Mouse (Mus musculus): ENCODE results near the gene Tyw1. TPM values are rescaled to one million over a fixed set of nuclear protein-coding genes. Genes with fewer than 3 reads are reported as not detected.

Tyw1 gene
- polyA plus RNA-seq, 1 experiment from 2014 or later, result 25.4 TPM

GRCm38 (mm10) chr5:130320485-130320884, 65.1 kb downstream of the Tyw1 start:
- no peak overlapping the region for H3K4me2 ChIP-seq (ENCODE audit: low read length)
- H3K9ac ChIP-seq (replicated peaks; ENCODE audit: low read depth, low read length), result no peak overlapping the region
- no peak overlapping the region for H3K27ac ChIP-seq (ENCODE audit: low read length)
- H3K9me3 ChIP-seq (ENCODE audit: control insufficient read depth, low read length), result peaks cover 3% of the 10 kb centered on the region; the same call in 1 of the 2 replicates
- WGBS, result 90% methylated on average over 3 of the region's 3 CpGs
- H3K36me3 ChIP-seq (ENCODE audit: control insufficient read depth, insufficient read depth), result peaks cover 3% of the 10 kb centered on the region; the same call in 1 of the 2 replicates
- H3K27me3 ChIP-seq (replicated peaks; ENCODE audit: control insufficient read depth, insufficient read depth, low read length), result no peaks in the 10 kb centered on the region
- no peak for ATAC-seq
- no peak overlapping the region for H3K4me3 ChIP-seq (replicated peaks; ENCODE audit: low read length)
- 0 out of 2 replicates have a peak, but pooled peaks cover 3% of the 10 kb centered on the region for H3K4me1 ChIP-seq (replicated peaks; ENCODE audit: control insufficient read depth, insufficient read depth, low read length)

- no peak overlapping the region for H3K9ac ChIP-seq (replicated peaks; ENCODE audit: low read depth, low read length)
- H3K9me3 ChIP-seq (ENCODE audit: control insufficient read depth, low read length), result peaks cover 3% of the 10 kb centered on the region; the same call in 1 of the 2 replicates
- peaks cover 3% of the 10 kb centered on the region; the same call in 1 of the 2 replicates for H3K36me3 ChIP-seq (ENCODE audit: control insufficient read depth, insufficient read depth)
- no peaks in the 10 kb centered on the region for H3K27me3 ChIP-seq (replicated peaks; ENCODE audit: control insufficient read depth, insufficient read depth, low read length)
- H3K4me1 ChIP-seq (replicated peaks; ENCODE audit: control insufficient read depth, insufficient read depth, low read length), result 0 out of 2 replicates have a peak, but pooled peaks cover 3% of the 10 kb centered on the region
- WGBS, result 97% methylated on average over 8 of the region's 8 CpGs
- no peak overlapping the region for H3K4me2 ChIP-seq (ENCODE audit: low read length)
- no peak for ATAC-seq
- no peak overlapping the region for H3K4me3 ChIP-seq (replicated peaks; ENCODE audit: low read length)
- no peak overlapping the region for H3K27ac ChIP-seq (ENCODE audit: low read length)
Observed at GRCm38 (mm10) chr5:130325486-130325885, 70.1 kb downstream of the Tyw1 start.

- H3K4me1 ChIP-seq (replicated peaks; ENCODE audit: control insufficient read depth, insufficient read depth, low read length), result peaks cover 7% of the 10 kb centered on the region
- H3K27ac ChIP-seq (ENCODE audit: low read length), result no peak overlapping the region
- H3K9ac ChIP-seq (replicated peaks; ENCODE audit: low read depth, low read length), result no peak overlapping the region
- H3K4me3 ChIP-seq (replicated peaks; ENCODE audit: low read length), result no peak overlapping the region
- H3K4me2 ChIP-seq (ENCODE audit: low read length), result no peak overlapping the region
- H3K36me3 ChIP-seq (ENCODE audit: control insufficient read depth, insufficient read depth), result peaks cover 3% of the 10 kb centered on the region; the same call in 1 of the 2 replicates
- WGBS, result 87% methylated on average over 6 of the region's 6 CpGs
- no peak for ATAC-seq
- H3K9me3 ChIP-seq (ENCODE audit: control insufficient read depth, low read length), result peaks cover 3% of the 10 kb centered on the region; the same call in 1 of the 2 replicates
- H3K27me3 ChIP-seq (replicated peaks; ENCODE audit: control insufficient read depth, insufficient read depth, low read length), result no peaks in the 10 kb centered on the region
Observed at GRCm38 (mm10) chr5:130327615-130328263, 72.3 kb downstream of the Tyw1 start.

GRCm38 (mm10) chr5:130328366-130328765, 72.9 kb downstream of the Tyw1 start:
- Histone ChIP-seq H3K4me2 (ENCODE audit: low read length) (no peak overlapping the region), H3K9ac (replicated peaks; ENCODE audit: low read depth, low read length) (no peak overlapping the region), H3K27ac (ENCODE audit: low read length) (no peak overlapping the region), H3K4me1 (replicated peaks; ENCODE audit: control insufficient read depth, insufficient read depth, low read length) (peaks cover 8% of the 10 kb centered on the region), H3K27me3 (replicated peaks; ENCODE audit: control insufficient read depth, insufficient read depth, low read length) (no peaks in the 10 kb centered on the region), H3K9me3 (ENCODE audit: control insufficient read depth, low read length) (peaks cover 3% of the 10 kb centered on the region; the same call in 1 of the 2 replicates), H3K36me3 (ENCODE audit: control insufficient read depth, insufficient read depth) (peaks cover 3% of the 10 kb centered on the region; the same call in 1 of the 2 replicates), H3K4me3 (replicated peaks; ENCODE audit: low read length) (no peak overlapping the region)
- no peak for ATAC-seq
- 89% methylated on average over 9 of the region's 9 CpGs for WGBS

GRCm38 (mm10) chr5:130329889-130330288, 74.5 kb downstream of the Tyw1 start:
- no peak for ATAC-seq
- no peaks in the 10 kb centered on the region for H3K36me3 ChIP-seq (ENCODE audit: control insufficient read depth, insufficient read depth)
- no peak overlapping the region for H3K27ac ChIP-seq (ENCODE audit: low read length)
- H3K9me3 ChIP-seq (ENCODE audit: control insufficient read depth, low read length), result no peaks in the 10 kb centered on the region
- H3K4me1 ChIP-seq (replicated peaks; ENCODE audit: control insufficient read depth, insufficient read depth, low read length), result peaks cover 16% of the 10 kb centered on the region
- WGBS, result 88% methylated on average over 2 of the region's 2 CpGs
- H3K27me3 ChIP-seq (replicated peaks; ENCODE audit: control insufficient read depth, insufficient read depth, low read length), result no peaks in the 10 kb centered on the region
- H3K9ac ChIP-seq (replicated peaks; ENCODE audit: low read depth, low read length), result no peak overlapping the region
- H3K4me3 ChIP-seq (replicated peaks; ENCODE audit: low read length), result no peak overlapping the region
- no peak overlapping the region for H3K4me2 ChIP-seq (ENCODE audit: low read length)

GRCm38 (mm10) chr5:130330801-130331200, 75.4 kb downstream of the Tyw1 start:
- no peaks in the 10 kb centered on the region for H3K9me3 ChIP-seq (ENCODE audit: control insufficient read depth, low read length)
- 52% methylated on average over 4 of the region's 4 CpGs for WGBS
- peaks cover 6% of the 10 kb centered on the region for H3K36me3 ChIP-seq (ENCODE audit: control insufficient read depth, insufficient read depth)
- H3K27me3 ChIP-seq (replicated peaks; ENCODE audit: control insufficient read depth, insufficient read depth, low read length), result no peaks in the 10 kb centered on the region
- no peak for ATAC-seq
- peaks cover 16% of the 10 kb centered on the region for H3K4me1 ChIP-seq (replicated peaks; ENCODE audit: control insufficient read depth, insufficient read depth, low read length)
- H3K27ac ChIP-seq (ENCODE audit: low read length), result peak overlapping the region; percentile 38
- H3K9ac ChIP-seq (replicated peaks; ENCODE audit: low read depth, low read length), result no peak overlapping the region
- no peak overlapping the region for H3K4me2 ChIP-seq (ENCODE audit: low read length)
- no peak overlapping the region for H3K4me3 ChIP-seq (replicated peaks; ENCODE audit: low read length)

GRCm38 (mm10) chr5:130331206-130331605, 75.8 kb downstream of the Tyw1 start:
- H3K4me3 ChIP-seq (replicated peaks; ENCODE audit: low read length), result no peak overlapping the region
- no peaks in the 10 kb centered on the region for H3K27me3 ChIP-seq (replicated peaks; ENCODE audit: control insufficient read depth, insufficient read depth, low read length)
- no peak overlapping the region for H3K4me2 ChIP-seq (ENCODE audit: low read length)
- H3K9me3 ChIP-seq (ENCODE audit: control insufficient read depth, low read length), result no peaks in the 10 kb centered on the region
- peaks cover 7% of the 10 kb centered on the region for H3K36me3 ChIP-seq (ENCODE audit: control insufficient read depth, insufficient read depth)
- H3K27ac ChIP-seq (ENCODE audit: low read length), result 0 out of 2 replicates have a peak overlapping the region, but pooled peaks have one; percentile 48
- H3K9ac ChIP-seq (replicated peaks; ENCODE audit: low read depth, low read length), result no peak overlapping the region
- 7% methylated on average over 4 of the region's 4 CpGs for WGBS
- ATAC-seq, result 0 out of 2 replicates have a peak, but pooled peaks have one; percentile 26
- H3K4me1 ChIP-seq (replicated peaks; ENCODE audit: control insufficient read depth, insufficient read depth, low read length), result peaks cover 16% of the 10 kb centered on the region

GRCm38 (mm10) chr5:130333566-130333965, 78.1 kb downstream of the Tyw1 start:
- Histone ChIP-seq H3K4me1 (replicated peaks; ENCODE audit: control insufficient read depth, insufficient read depth, low read length) (peaks cover 16% of the 10 kb centered on the region), H3K9me3 (ENCODE audit: control insufficient read depth, low read length) (no peaks in the 10 kb centered on the region), H3K27me3 (replicated peaks; ENCODE audit: control insufficient read depth, insufficient read depth, low read length) (no peaks in the 10 kb centered on the region), H3K36me3 (ENCODE audit: control insufficient read depth, insufficient read depth) (peaks cover 7% of the 10 kb centered on the region), H3K4me2 (ENCODE audit: low read length) (no peak overlapping the region), H3K27ac (ENCODE audit: low read length) (peak overlapping the region; percentile 42), H3K9ac (replicated peaks; ENCODE audit: low read depth, low read length) (no peak overlapping the region), H3K4me3 (replicated peaks; ENCODE audit: low read length) (no peak overlapping the region)
- WGBS, result 66% methylated on average over 7 of the region's 7 CpGs
- ATAC-seq, result peak; percentile 57; the same call in 1 of the 2 replicates

- Histone ChIP-seq H3K4me2 (ENCODE audit: low read length) (no peak overlapping the region), H3K36me3 (ENCODE audit: control insufficient read depth, insufficient read depth) (peaks cover 7% of the 10 kb centered on the region), H3K4me3 (replicated peaks; ENCODE audit: low read length) (no peak overlapping the region), H3K9me3 (ENCODE audit: control insufficient read depth, low read length) (no peaks in the 10 kb centered on the region), H3K27ac (ENCODE audit: low read length) (no peak overlapping the region), H3K4me1 (replicated peaks; ENCODE audit: control insufficient read depth, insufficient read depth, low read length) (peaks cover 16% of the 10 kb centered on the region), H3K27me3 (replicated peaks; ENCODE audit: control insufficient read depth, insufficient read depth, low read length) (no peaks in the 10 kb centered on the region), H3K9ac (replicated peaks; ENCODE audit: low read depth, low read length) (no peak overlapping the region)
- WGBS, result 91% methylated on average over 11 of the region's 11 CpGs
- no peak for ATAC-seq
Observed at GRCm38 (mm10) chr5:130333971-130334370, 78.6 kb downstream of the Tyw1 start.

Data from forebrain, embryonic 16.5 days (tissue).